12 mouse cellular contexts compared by ENCODE assay signal in genomic region chr2:117205066-117205465, GRCm38 (mm10).
"Had no signal": no experiment of that assay in that cellular context is flagged by ENCODE, and none has a peak within 500 bp of the region (broad histone marks: within the 10 kb centered on the region; RNA-seq: fewer than 3 reads in every experiment).

No protein-coding gene starts in this region.

- DNase-seq: retina, postnatal 1 day; right cerebral cortex, adult 18-20 months; right cerebral cortex, postnatal 14 days; right cerebral cortex, postnatal 25 days; right cerebral cortex, postnatal 4 days; spleen, adult 18-20 months; thymus, adult 18-20 months; thymus, adult 2 months; thymus, postnatal 14 days; thymus, postnatal 25 days; thymus, postnatal 36 days; thymus, postnatal 4 days had no signal
